Mouse (Mus musculus) bone marrow macrophage, adult 2 months (primary cell): Measurements from ENCODE around the gene Ddx6.

Experiments
- CTCF ChIP-seq: IDR thresholded peaks from 2 replicates; pipeline ENCODE4 v1.5.1; 2012; ENCODE audit warnings: low read depth, mild to moderate bottlenecking, low read length, moderate library complexity
- POLR2A ChIP-seq: IDR thresholded peaks from 2 replicates; pipeline ENCODE4 v1.6.1; 2012; ENCODE audit warnings: mild to moderate bottlenecking, low read depth, low read length, borderline replicate concordance

GRCm38 (mm10) chr9:44653896-44654295 lies 49.2 kb downstream of the Ddx6 start:
- TF ChIP-seq CTCF: no peak
- no peak for TF ChIP-seq POLR2A
